Mouse (Mus musculus): ENCODE measurements around the gene Hist1h2bg.

Hist1h2bg gene

GRCm38 (mm10) chr13:23611638-23612037 is 40.4 kb downstream of the Hist1h2bg start:
- DNase-seq (ENCODE audit: low spot score in 2 of 2): no peak

- DNase-seq (ENCODE audit: low spot score in 2 of 2): peak in 1 of 2 experiments; percentile 42
Measured at GRCm38 (mm10) chr13:23620056-23620732, 49.0 kb downstream of the Hist1h2bg start.

GRCm38 (mm10) chr13:23620733-23621531 is 49.7 kb downstream of the Hist1h2bg start, which contains the start of gene Hist1h2be:
Gene Hist1h2be (minus strand): TSS chr13:23621124.
- peak; percentile 78 to 83 for DNase-seq (ENCODE audit: low spot score in 2 of 2)

All from spleen, postnatal 10 days (tissue).